Mouse (Mus musculus) cortical plate, adult 2 months (tissue): ENCODE results near the gene Atf7ip. TPM values are rescaled to one million over a fixed set of nuclear protein-coding genes. Genes with fewer than 3 reads are reported as not detected.

ENCODE experiments used
- H3K27ac ChIP-seq: fragments of 200-500 bp; 2 replicates; pipeline ENCODE4 v1.5.1; 2012; ENCODE audit warnings: low read length, control low read depth, inconsistent platforms; ENCODE audit not compliant: insufficient read depth
- H3K4me1 ChIP-seq: fragments of 200-500 bp; 2 replicates; pipeline ENCODE4 v1.6.1; 2011; ENCODE audit warnings: low read length; ENCODE audit not compliant: control insufficient read depth, insufficient read depth
- H3K4me3 ChIP-seq: fragments of 200-500 bp; 2 replicates; pipeline ENCODE4 v1.5.1; 2011; ENCODE audit warnings: mild to moderate bottlenecking, low read length, control low read depth; ENCODE audit not compliant: insufficient read depth
- CTCF ChIP-seq: fragments of 200-500 bp; IDR thresholded peaks from 2 replicates; pipeline ENCODE4 v1.5.1; 2011; ENCODE audit warnings: mild to moderate bottlenecking, control low read depth, low read length; ENCODE audit not compliant: insufficient read depth; ENCODE audit errors: extremely low read depth
- POLR2A ChIP-seq: fragments of 200-500 bp; IDR thresholded peaks from 2 replicates; pipeline ENCODE4 v1.6.1; 2011; ENCODE audit warnings: mild to moderate bottlenecking, low read length, control low read depth; ENCODE audit not compliant: insufficient read depth; ENCODE audit errors: extremely low read depth
- polyA plus RNA-seq: library from polyadenylated mRNA; depleted of rRNA; stranded (reverse); fragments of >200 nt; gene quantifications from 2 replicates; pipeline ENCODE4 v1.2.3, GENCODE M21; 2012

Gene Atf7ip
- polyA plus RNA-seq, 1 experiment: 39.5 TPM

DNA sequence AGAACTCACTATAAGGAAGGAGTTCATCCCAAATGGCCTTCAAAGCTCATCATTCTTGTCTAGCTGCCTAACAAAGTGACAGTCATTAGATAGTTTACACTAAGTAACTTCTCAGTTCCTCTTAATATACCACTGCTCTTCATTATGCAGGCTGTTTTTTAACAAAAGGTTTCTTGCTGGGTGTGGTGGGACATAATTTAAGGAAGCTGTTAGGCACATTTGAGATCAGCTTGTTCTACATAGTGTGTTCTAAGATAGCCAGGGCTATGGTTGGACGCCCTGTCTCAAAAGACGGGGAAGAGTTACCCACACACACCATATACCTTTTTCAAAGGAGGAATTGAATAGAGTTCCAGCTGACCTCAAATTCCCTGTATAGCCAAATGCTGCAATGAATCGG is 21.9 kb upstream of the Atf7ip start:
- H3K4me1 ChIP-seq: no peaks in the 10 kb centered on the region
- no peak for TF ChIP-seq POLR2A
- no peak for TF ChIP-seq CTCF
- H3K4me3 ChIP-seq: no peak overlapping the region
- no peak overlapping the region for H3K27ac ChIP-seq

DNA sequence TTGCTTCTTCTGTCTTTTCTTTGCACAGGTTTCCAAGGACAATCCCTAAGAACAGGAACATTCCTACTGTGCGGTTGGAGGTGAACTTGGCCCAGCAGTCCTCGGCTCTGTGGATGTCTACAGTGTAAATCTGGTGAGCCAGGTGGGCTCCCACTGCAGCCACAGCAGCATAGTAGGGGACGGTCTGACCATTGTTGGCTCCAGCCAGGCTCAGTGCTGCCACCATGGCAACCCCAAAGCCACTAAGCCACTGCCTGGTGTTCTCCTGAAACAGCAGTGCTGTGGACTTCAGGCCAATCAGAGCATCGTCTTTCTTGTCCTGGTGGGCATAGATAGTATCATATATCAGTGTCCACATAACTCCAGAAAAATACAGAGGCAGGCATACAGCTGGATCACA is 19.8 kb upstream of the Atf7ip start:
- H3K27ac ChIP-seq: no peak overlapping the region
- no peak overlapping the region for H3K4me3 ChIP-seq
- no peak for TF ChIP-seq POLR2A
- no peak for TF ChIP-seq CTCF
- H3K4me1 ChIP-seq: no peaks in the 10 kb centered on the region

DNA sequence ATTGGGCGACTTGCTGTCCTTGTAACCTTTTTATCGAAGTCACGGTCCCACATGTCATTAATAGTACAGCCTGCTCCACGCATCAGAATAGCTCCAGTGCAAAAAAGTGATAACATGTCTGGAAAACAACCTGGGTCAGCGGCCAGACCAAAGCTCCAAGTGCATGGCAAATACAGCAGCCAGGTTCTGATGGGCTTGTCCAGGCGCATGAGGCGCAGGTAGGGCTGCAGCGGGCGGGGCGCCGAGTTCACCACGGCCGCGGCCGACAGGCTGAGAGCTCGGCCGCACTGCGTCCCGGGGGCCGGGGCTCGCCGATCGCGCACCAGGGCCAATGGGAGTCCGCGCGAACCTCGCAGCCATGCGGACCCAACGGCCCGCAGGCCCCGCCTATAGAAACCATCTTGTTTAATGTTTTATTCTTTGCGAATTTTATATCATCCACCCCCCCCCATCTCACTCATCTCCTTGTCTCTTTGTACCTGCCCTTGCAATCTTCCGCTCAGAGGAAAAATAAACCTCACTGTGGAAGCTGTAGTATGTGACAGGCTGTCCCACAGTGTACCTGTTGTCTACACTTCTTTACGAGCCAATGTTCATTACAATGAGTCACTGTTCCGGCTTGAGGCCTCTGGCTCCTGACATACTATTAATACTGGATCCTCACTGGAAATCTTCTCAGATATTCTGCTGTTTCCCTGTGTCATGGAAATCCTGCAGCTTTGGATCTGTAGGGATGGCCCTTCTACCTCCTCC is 19.0 kb upstream of the Atf7ip start:
- H3K27ac ChIP-seq: no peak overlapping the region
- TF ChIP-seq POLR2A: no peak
- TF ChIP-seq CTCF: no peak
- H3K4me1 ChIP-seq: no peaks in the 10 kb centered on the region
- no peak overlapping the region for H3K4me3 ChIP-seq

DNA sequence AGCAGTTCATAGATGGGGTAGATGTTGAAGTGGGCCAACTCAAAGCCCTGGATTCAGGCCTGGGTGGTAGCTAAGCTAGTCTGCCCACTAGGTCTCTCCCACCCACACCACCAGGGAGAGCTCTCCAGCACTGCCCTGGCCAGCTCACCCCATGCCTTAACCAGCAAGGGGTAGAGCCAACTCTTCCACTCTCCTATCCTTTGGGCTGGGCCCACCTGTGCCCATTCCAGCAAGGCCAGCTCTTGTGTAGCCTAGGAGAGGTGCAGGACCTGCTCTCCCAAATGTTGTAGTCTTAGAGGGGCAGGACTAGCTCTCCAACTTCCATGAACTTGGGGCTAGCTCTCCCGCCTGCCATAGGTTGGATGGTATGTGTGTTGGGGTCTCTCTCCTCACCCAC is 18.4 kb upstream of the Atf7ip start:
- no peak overlapping the region for H3K4me3 ChIP-seq
- no peak for TF ChIP-seq CTCF
- TF ChIP-seq POLR2A: no peak
- H3K27ac ChIP-seq: no peak overlapping the region
- H3K4me1 ChIP-seq: no peaks in the 10 kb centered on the region

DNA sequence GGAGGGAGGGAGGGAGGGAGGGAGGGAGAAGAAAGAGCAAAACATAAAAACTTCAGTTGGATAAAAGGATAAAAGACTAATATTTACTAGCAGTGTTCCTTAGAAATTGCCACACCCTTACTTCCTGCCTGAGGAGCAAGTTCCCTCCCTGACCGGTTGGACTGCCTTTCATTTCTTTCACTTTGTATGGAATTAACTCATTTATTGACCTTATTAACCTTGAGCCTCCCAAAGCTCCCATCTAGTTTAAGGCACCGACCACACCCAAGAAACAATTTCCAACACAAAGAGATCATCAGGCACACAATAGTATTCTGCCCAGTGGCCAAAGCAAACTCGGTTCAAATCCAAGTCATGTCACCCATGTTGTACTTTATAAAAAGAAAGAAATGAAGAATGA is 16.1 kb upstream of the Atf7ip start:
- no peak for TF ChIP-seq POLR2A
- TF ChIP-seq CTCF: no peak
- Histone ChIP-seq H3K4me1 (no peaks in the 10 kb centered on the region), H3K27ac (no peak overlapping the region), H3K4me3 (no peak overlapping the region)

DNA sequence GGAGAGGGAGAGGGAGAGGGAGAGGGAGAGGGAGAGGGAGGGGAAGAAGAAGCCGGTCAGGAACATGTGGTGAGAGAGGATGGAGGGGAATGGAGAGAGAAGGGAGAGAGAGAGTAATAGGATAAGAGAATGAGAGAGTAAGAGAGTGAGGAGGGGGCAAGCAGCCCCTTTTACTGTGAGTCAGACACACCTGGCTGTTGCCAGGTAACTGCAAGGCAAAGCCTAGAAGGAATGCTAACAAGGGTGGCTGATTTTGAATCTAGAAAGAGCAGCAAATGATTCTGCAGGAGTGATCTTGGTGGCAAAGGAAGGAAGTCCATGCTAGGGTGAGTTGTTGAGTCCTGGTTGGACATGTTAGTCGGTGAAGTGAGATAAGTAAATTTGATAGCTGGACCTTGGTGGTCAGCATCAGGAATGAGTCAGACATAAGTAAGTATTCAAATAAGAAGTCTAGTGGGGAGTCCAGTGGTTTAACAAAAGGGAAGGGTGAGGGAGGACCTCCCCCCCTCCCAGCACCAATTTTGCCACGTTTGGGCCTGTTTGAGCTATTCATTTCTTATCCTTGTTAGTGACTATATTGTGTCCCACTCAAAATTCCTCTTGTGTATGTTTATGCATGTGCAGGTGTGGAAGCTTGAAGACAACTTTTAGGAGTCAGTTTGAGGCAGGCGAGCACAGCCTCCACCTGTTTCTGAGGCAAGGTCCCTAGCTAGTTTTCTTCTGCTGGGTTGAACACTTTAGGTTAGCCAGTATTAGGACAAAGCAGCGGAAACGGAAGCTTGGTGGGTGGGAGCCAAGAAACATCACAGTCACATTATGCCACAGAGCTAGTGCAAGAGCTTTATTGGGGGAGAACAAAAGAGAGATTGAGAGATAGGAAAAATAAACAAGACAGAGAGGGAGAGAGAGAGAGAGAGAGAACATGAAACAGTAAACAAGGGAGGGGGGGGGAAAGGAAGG is 15.2 kb upstream of the Atf7ip start:
- no peak overlapping the region for H3K4me3 ChIP-seq
- TF ChIP-seq CTCF: no peak
- TF ChIP-seq POLR2A: no peak
- no peaks in the 10 kb centered on the region for H3K4me1 ChIP-seq

DNA sequence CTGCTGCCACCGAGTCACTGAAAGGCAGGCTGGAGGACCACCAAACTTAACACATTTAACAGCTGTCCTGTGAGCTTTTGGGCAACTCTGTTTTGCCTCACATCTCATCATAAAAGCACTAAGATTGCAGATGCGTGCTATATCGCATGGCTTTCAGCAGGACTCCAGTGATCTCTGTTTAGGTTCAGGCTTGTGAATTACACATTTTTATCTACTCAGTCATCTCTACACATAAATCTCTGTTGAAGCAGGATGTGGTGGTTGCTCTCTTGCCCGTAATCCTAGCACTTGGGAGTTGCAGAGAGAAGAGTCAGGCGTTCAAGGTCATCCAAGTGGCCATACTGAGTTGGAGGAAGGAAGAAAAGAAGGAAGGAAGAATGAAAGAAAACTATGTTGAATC is 14.3 kb upstream of the Atf7ip start:
- no peak for TF ChIP-seq CTCF
- no peak for TF ChIP-seq POLR2A
- Histone ChIP-seq H3K4me3 (no peak overlapping the region), H3K27ac (no peak overlapping the region), H3K4me1 (no peaks in the 10 kb centered on the region)

More for the DNA sequence above, 15.2 kb upstream of the Atf7ip start:
- no peak overlapping the region for H3K27ac ChIP-seq

GRCm38 (mm10) chr6:136492251-136492650 is 13.7 kb upstream of the Atf7ip start:
- Histone ChIP-seq H3K4me1 (no peaks in the 10 kb centered on the region), H3K4me3 (no peak overlapping the region)
- TF ChIP-seq CTCF (no peak), POLR2A (no peak)

GRCm38 (mm10) chr6:136493486-136493885 is 12.5 kb upstream of the Atf7ip start:
- Histone ChIP-seq H3K4me1 (no peaks in the 10 kb centered on the region), H3K27ac (no peak overlapping the region), H3K4me3 (no peak overlapping the region)
- TF ChIP-seq POLR2A: no peak
- TF ChIP-seq CTCF: no peak

More at GRCm38 (mm10) chr6:136492251-136492650, 13.7 kb upstream of the Atf7ip start:
- no peak overlapping the region for H3K27ac ChIP-seq
